Mouse (Mus musculus) testis, postnatal 14 days (tissue): ENCODE measurements around the gene Nhsl1.
"Not testable (repeated sequence)": the region's sequence is repeated elsewhere in the genome, so short reads cannot be mapped to it uniquely, and the experiment has no call there.

Source experiments
- DNase-seq: peaks from one replicate; pipeline ENCODE4 v3.0.0; 2021; ENCODE audit warnings: low spot score

The Nhsl1 gene

GRCm38 (mm10) chr10:18446359-18446820 is 127.6 kb downstream of the Nhsl1 start:
- no peak for DNase-seq

DNA sequence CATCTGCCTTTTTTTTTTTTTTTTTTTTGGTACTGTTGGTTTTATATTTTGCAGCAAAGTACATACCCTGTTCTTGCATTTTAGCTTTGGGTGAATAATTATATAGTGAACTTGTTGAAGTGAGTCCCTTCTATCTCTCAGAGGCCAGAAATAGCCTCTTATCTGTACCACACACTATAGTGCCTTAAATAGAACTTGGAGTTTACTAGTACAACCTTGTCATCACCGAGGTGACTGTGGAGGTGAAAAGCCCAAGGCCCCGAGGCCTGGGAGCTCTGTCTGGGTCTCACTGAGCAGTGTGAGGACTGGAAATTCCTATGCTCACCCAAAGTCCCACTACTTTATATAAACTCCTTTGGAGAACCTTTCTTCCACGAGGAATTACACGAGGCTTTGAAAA is 128.5 kb downstream of the Nhsl1 start:
- no peak for DNase-seq

GRCm38 (mm10) chr10:18448896-18449295 is 130.1 kb downstream of the Nhsl1 start:
- DNase-seq: not testable (repeated sequence)

DNA sequence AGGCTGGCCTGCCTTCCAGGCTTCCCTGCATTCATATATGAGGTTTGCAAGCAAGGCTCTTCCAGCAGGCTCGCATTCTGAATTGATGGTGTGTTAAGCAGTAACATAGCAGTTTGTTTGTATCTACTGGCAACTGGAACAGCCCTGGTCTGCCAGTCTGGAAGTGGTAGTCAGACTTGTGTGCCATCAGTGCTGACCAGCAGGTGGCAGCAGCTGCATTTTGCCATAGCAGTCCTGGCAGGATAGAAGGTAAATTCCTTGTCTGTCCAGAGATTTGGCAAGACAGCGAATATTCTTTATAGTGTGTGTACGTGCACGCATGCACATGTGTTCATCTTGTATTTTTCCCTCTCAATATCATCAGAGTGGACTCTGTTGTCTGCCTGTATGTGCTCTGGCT is 134.6 kb downstream of the Nhsl1 start:
- DNase-seq: peak; percentile 75

DNA sequence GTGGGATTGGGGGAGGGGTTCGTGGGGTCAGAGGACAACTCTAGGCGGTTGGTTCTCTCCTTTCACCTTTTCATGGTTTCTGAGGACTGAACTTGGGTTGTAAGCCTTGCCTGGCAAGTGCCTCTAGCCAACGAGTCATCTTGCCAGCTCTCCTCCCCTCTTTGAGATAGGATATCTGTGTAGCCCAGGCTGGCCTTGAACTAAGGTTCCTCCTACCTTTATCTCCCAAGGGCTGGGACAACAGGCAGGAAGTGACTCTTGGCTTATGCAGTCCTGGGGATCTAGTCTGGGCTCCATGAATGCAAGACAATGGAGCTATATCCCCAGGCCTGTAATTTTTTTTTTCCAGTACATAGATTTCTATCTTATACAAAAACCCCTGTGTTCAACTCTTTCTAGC is 135.4 kb downstream of the Nhsl1 start:
- DNase-seq: peak; percentile 59

- no peak for DNase-seq
Observed at GRCm38 (mm10) chr10:18455301-18455920, 136.6 kb downstream of the Nhsl1 start.

GRCm38 (mm10) chr10:18457808-18458475 is 139.2 kb downstream of the Nhsl1 start:
- no peak for DNase-seq

GRCm38 (mm10) chr10:18461336-18461735 is 142.6 kb downstream of the Nhsl1 start:
- DNase-seq: no peak

GRCm38 (mm10) chr10:18463071-18463841 is 144.5 kb downstream of the Nhsl1 start:
- no peak for DNase-seq

DNA sequence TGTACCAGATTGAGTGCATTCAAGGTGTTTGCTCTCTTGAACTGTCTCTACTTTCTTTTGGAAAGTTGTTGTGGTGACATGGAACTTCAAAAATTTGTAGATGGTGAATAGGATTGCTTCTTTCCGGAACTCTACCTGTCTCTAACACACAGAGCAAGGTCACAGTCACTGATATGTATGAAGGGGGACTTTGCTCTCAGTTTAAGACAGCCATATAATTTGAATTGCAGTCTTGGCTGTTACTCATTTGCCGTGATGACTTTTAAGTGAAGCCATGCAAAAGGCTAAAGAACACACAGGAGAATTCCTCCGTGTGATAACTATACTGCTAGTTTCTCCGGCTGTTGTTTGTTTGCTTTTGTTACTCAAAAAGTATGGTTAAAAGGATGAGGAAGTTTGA is 149.6 kb downstream of the Nhsl1 start:
- no peak for DNase-seq

DNA sequence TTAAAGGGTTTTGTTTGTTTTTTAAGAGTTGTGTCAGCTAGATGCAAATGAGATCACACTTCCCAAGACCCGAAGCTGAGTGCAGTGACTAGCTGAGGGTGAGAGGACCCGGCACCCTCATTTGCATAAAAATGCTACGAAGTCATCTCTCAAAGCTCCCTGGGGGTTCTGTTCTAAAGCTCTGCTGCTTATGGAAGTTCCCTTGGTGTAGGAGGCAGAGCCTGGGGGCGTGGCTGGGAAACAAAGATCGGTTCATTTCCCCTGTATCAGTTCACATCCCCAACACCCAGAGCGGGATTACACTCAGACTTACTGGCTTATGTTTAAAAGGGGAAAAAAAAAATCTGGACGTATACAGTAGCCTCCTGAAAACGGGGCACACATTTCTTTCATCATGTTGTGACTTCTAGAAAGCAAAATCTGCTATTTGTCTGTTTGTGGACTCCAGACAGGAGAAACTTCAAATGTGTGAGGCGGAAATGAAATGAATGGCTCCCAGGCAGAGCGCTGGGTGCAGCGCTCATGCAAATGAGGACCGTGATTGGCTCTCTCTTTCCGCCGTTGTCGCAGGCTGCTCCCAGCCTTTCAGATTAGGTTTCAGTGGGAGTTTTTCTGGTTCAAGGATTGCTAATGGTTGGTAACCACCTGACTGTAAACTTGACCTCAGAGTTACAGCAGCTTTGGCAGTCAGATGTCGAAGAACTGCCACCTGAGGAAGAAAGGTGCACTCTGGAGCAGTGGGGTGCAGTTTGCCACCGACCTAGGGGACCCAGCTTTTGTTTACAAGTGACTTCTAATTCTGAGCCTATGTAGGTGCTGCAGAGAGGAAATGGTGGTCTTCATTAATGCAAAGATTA is 150.7 kb downstream of the Nhsl1 start:
- peak; percentile 60 for DNase-seq

GRCm38 (mm10) chr10:18470351-18471060 is 151.7 kb downstream of the Nhsl1 start:
- no peak for DNase-seq

GRCm38 (mm10) chr10:18471648-18472047 is 152.9 kb downstream of the Nhsl1 start:
- no peak for DNase-seq

DNA sequence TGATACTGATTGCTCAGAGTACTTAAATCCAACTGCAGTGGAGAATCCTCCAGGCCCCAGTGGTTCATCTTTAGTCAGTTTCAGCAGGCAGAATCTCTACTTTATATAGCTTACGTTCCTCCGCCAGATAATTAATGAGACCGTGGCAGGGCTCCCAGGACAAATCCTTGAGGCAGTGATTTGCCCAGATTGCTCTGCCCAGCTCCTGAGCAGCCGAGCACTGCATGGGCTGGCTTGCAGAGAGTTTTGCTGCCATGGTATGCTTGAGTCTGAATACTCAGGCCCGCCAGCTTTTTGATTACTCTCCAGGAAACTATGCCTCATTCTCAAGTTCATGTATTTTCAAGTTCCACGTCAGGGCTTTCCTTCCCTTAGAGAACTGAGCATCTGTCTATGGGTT is 156.3 kb downstream of the Nhsl1 start:
- DNase-seq: no peak

DNA sequence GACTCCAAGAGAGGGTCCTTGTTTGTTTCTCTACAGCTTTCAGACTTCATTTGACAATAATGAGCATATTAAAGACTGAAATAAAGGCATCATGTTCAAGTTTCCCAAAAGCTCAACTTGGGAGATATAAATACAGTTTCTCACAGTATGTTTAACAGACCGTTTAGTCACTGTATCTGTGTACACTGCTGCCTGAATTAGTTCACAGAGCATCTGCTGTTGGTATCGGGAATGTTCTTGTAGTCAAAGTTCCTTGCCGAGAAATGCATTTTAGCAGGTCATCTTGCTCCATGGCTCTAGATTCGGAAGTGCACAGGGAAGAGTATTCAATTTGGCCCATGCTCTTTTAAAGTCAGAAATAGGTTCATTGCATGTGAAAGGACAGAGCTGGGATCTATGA is 159.5 kb downstream of the Nhsl1 start:
- no peak for DNase-seq

GRCm38 (mm10) chr10:18479285-18479684 is 160.5 kb downstream of the Nhsl1 start:
- DNase-seq: no peak

GRCm38 (mm10) chr10:18480836-18481235 is 162.1 kb downstream of the Nhsl1 start:
- no peak for DNase-seq

DNA sequence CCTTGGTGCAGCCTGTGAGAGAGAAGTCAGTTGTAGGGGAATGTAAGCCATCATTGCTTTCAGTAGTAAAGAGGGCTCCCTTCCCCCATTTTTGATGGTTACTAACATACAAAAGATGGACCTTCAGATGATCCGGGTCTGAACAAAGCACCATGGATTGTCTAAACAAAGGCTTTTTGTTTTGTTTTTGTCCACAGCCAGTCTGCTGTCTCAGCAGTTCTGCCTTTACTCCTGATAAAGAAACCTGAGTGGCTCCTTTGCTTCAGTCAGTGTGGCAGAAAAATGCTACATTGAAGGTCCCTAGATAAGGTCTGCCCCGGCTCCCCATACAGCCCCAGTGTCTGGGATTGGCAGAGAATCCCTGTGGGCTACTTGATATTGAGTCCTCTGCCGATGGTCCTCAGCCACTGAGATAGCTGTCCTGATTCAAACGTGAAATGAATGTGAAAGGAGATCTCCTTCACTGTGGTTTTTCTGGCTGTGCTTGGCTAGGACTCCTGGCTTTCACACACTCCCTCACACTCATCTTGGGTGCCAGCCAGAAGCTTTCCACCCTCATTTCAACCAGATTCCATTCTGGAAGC is 163.9 kb downstream of the Nhsl1 start:
- peak; percentile 79 for DNase-seq

DNA sequence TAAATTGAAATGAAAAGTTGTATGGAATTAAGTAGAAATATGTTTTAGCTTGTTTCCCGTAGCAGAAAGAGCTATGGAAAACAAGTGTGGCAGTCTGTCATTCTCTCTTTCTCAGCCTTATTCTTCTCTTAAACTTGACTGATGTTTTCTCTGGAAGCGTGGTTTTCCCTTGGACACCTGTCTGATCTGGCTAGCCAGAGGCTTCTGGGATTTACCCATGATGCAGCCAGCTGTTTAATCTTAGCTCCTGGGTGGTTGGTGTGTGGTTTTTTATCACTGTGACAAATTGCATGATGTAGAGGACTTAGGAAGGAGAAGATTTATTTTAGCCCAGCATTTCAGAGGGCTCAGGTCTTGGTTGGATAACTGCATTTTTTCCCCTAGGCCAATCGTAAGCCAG is 164.9 kb downstream of the Nhsl1 start:
- no peak for DNase-seq

GRCm38 (mm10) chr10:18484731-18485130 is 165.9 kb downstream of the Nhsl1 start:
- DNase-seq: no peak

- DNase-seq: no peak
Observed at GRCm38 (mm10) chr10:18488239-18488803, 169.5 kb downstream of the Nhsl1 start.
